Mouse (Mus musculus) CD4-positive, CD25-positive, alpha-beta regulatory T cell, adult 2 months (primary cell): ENCODE measurements around the gene Desi2.
"Not testable (repeated sequence)": the region's sequence is repeated elsewhere in the genome, so short reads cannot be mapped to it uniquely, and the experiment has no call there.

ENCODE experiments used
- DNase-seq: peaks from one replicate; pipeline ENCODE4 v3.0.0-alpha.2; 2012; ENCODE audit warnings: low read depth, low spot score

The Desi2 gene

GRCm38 (mm10) chr1:178258821-178259220 lies 71.6 kb downstream of the Desi2 start:
- DNase-seq, result no peak

- DNase-seq, result not testable (repeated sequence)
Observed at GRCm38 (mm10) chr1:178265381-178265780, 78.2 kb downstream of the Desi2 start.

GRCm38 (mm10) chr1:178270635-178271034 lies 83.4 kb downstream of the Desi2 start:
- DNase-seq, result no peak

- no peak for DNase-seq
Observed at GRCm38 (mm10) chr1:178275174-178275730, 88.0 kb downstream of the Desi2 start.

- no peak for DNase-seq
Observed at GRCm38 (mm10) chr1:178275738-178276053, 88.5 kb downstream of the Desi2 start.

- peak; percentile 22 for DNase-seq
Observed at GRCm38 (mm10) chr1:178276054-178276911, 89.1 kb downstream of the Desi2 start.

GRCm38 (mm10) chr1:178283314-178283713 lies 96.1 kb downstream of the Desi2 start:
- not testable (repeated sequence) for DNase-seq

GRCm38 (mm10) chr1:178283946-178284720 lies 96.9 kb downstream of the Desi2 start:
- no peak for DNase-seq

- DNase-seq, result no peak
Observed at GRCm38 (mm10) chr1:178287601-178288176, 100.5 kb downstream of the Desi2 start.

GRCm38 (mm10) chr1:178291716-178292115 lies 104.5 kb downstream of the Desi2 start:
- DNase-seq, result no peak

- DNase-seq, result no peak
Observed at GRCm38 (mm10) chr1:178294051-178294450, 106.8 kb downstream of the Desi2 start.

- DNase-seq, result not testable (repeated sequence)
Observed at GRCm38 (mm10) chr1:178301261-178301660, 114.0 kb downstream of the Desi2 start.

- DNase-seq, result peak; percentile 87
Observed at GRCm38 (mm10) chr1:178303425-178303824, 116.2 kb downstream of the Desi2 start.
